Mouse (Mus musculus) cerebellum, adult 2 months (tissue): ENCODE data around the gene Hnrnpul2.

Experiments used
- CTCF ChIP-seq: fragments of 200-500 bp; IDR thresholded peaks from 2 replicates; pipeline ENCODE4 v1.5.1; 2011; ENCODE audit warnings: low read depth, mild to moderate bottlenecking, control low read depth, low read length, moderate library complexity, borderline replicate concordance; ENCODE audit not compliant: insufficient read depth
- POLR2A ChIP-seq: fragments of 200-500 bp; IDR thresholded peaks from 2 replicates; pipeline ENCODE4 v1.6.1; 2011; ENCODE audit warnings: low read length, control low read depth, borderline replicate concordance; ENCODE audit not compliant: insufficient read depth

- TF ChIP-seq CTCF (no peak), POLR2A (peak; percentile 93)
Measured at GRCm38 (mm10) chr19:8770567-8771270, 49.1 kb upstream of the Hnrnpul2 start, which contains the start of gene Tmem223.
